Mouse (Mus musculus) heart, adult 11 months (tissue): ENCODE data around the gene Fam178b.
"Not testable (repeated sequence)": the region's sequence is repeated elsewhere in the genome, so short reads cannot be mapped to it uniquely, and the experiment has no call there.

Source experiments
- DNase-seq: peaks from one replicate; pipeline ENCODE4 v3.0.0; 2022

The Fam178b gene

DNA sequence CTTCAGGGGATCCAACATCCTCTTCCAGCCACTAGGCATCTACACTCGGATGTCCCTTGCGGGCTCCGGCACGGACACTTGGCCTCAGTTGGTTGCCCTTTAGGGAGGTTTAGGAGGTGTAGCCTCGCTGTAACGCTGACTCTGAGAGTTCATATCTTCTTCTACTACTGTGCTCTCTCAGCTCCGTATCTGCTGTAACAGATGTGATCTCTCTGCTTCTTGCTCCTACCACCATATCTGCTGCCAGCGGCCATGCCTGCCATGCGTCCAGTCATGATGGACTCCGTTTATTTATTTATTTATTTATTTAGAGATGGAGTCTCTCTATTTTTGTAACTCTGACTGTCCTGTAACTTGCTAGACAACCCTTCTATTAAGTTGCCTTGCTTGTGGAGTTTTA lies 11.7 kb downstream of the Fam178b start:
- DNase-seq: no peak

DNA sequence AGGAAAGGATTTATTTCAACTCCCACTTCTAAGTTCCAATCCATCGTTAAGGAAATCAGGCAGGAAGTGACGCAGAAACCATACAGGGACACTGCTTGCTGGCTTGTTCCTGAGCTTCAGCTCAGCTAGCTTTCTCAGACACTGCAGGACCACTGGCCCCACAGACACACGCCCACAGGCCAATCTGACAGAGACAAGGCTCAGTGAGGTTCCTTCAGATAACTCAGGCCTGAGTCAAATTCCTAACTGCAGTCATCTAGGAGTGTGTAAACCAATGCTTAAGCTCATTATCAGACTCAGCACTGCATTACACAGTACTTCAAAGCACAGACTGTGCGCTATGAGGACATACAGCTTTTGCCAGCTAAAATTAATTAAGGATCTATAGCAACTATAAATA lies 12.7 kb downstream of the Fam178b start:
- DNase-seq: no peak

DNA sequence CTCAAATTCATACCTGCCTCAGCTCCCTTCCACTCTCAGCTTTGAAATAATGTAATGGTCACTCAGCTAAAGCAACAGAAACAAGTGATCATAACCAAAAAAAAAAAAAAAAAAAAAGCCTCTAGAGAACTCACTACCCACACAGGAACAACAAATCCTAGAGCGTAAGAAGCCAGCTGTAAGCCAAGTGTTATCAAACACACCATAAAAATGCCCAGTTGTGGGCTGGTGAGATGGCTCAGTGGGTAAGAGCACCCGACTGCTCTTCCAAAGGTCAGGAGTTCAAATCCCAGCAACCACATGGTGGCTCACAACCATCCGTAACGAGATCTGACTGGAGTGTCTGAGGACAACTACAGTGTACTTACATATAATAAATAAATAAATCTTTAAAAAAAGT lies 15.0 kb downstream of the Fam178b start:
- DNase-seq: not testable (repeated sequence)

DNA sequence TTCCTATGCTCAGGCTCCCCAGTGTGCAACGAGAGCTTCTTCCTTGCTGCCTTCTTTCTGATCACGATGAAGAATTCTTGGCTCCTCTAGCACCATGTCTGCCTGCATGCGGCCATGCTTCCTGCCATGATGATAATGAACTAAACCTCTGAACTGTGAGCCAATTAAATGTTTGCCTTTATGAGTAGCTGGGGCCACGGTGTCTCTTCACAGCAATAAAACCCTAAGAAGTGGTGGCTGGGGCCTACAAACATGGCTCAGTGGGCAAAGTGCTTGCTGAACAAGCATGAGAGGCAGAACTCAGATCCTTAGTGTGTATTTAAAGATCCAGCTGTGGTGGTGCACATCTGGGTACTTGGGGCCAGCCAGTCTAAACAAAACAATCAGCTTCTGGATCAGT lies 17.0 kb downstream of the Fam178b start:
- DNase-seq: no peak

DNA sequence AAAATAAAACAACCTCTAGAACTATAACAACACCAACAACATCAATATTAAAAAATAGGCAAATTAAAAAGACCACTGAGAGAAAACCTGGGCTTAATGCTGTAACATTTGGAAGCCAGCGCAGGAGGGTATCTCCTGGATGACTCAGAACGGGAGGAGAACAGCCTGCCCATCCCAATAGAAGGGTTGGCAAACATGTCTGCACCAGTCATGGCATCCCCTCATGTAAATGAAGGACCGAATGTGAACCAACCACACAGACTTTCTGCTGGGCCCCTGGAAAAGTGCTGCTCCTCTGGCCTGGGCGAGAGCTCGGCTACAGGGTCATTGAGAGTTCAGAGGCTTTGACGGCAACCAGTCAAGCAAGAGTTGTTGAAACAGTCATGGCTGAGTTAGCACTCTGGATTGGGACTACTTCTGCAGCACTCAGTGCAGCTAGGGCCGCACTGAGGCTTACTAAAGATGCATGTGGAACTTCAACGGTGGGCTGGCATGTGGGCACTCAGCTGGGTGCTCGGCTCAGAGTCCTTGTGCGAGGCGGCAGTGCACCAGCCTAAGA lies 17.7 kb downstream of the Fam178b start:
- DNase-seq: no peak

DNA sequence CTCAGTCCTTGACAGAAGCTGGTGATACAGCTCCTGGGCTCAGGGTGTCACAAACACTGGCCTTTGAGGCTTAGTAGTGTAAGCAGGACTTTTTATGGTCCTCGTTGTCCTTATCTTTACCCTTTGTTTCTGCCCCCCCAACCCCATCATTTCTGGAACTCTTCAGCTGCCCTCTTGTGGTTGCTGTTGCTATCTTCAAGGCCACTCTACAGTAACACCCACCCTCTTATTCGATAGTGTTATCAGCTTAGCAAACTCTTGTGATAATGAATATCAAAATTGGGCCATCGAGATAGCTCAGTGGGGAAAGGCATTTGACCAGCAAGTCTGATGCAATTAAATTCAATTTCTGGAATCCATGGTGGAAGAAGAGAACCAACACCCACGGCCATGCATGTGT lies 18.5 kb downstream of the Fam178b start:
- no peak for DNase-seq

DNA sequence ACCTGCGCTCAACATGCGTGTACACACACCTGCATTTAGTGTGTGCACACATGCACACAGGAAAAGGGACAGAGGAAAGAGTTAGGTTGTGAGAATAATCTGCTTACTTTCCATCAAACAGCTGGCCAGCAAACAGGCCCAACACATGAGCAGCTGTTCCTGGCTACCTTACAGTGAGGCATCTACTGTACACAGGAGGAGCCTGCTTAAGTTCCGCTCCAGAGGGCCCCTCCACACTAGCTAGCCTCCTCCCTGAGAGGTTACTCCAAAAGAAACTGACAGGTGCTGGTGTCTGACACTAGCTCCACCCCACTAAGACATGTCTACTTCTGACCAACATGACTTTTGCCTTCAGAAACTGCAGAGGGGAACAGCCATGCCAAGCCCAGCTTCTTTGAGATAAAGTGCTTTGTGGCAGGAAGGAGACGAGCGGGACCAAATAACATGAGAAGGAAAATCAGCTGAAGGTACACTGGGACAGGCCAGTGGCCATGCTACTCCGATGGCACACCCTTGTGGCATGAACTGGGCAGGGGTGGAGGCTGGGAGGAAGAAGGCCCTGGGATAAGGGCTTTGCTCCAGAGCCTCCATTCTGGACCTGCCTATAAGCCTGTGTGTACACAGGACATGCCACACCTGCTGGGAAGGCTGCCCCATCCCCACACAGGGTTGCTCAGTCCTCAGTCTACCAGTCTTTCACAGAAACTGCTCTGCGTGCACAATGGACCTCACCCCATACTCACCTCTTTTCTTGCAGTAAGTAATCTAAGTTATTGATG lies 24.2 kb downstream of the Fam178b start:
- DNase-seq: no peak

DNA sequence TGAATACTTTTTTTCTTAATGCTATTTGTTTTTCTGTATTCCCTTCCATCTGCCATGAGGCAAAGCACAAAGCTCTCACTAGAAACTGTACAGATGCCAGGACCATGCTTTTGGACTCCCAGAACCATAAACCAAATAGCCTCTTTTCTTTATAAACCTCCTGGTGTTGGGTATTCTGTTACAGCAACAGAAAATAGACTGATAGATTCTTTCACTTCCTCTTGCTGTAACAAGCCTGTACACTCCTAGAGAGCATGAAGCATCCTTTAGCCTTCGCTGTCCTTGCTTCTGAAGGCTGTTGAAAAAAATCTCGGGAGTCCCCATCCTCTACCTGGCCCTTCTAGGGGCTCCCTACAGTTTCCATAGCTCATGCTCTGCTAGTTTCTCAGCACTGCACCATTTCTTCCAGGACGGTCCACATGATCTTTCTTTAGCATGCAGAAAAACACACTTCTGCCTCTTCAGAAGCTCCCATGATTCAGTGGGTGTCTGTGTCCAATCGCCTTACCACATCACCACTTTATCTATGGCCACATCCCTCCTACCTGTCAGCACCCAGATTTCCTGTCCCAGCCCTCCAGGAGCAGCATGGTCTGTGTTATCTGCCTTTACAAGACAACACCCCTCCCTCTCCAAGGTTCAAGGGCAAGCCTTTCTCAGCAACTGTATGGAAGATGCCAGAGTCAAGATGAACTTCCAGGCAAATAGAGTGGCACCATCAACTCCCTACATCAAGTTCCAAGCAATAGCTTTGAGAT lies 25.1 kb downstream of the Fam178b start:
- no peak for DNase-seq

DNA sequence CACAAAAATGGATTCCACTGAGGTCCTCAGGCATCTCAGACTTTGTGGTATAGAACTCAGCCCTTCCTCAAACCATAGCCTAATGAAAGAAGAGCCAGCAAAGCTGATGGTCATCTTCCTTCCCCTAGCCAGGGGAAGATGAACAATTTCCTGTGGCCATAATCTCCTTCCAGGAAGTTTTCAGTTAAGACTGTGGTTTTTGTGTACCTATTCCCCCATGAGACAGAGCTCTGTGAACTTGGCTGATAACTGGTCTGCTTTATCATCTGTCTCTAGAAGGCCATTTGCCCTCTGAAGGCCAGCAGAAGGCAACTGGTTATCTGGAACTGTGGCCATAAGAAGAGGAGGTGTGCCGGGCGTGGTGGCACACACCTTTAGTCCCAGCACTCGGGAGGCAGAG lies 26.8 kb downstream of the Fam178b start:
- no peak for DNase-seq

DNA sequence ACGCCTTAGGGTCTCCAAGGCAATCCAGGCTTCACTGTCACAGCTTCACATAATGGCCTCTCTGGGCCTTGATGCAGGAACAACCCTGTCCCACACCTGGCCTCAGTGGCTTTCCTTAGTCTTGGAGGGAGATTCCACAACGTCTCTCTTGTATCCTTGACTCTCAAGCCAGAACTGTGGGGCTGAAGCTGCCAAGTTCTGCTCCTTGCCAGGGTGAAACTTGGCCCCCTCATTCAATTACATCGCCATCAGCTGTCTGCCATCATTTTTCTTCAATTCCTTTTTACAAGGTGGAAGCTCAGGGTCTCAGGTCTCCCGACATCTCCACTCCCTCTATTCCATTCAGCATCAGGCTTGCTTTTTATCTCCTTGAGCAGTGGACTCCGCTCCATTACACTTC lies 27.9 kb downstream of the Fam178b start:
- no peak for DNase-seq

DNA sequence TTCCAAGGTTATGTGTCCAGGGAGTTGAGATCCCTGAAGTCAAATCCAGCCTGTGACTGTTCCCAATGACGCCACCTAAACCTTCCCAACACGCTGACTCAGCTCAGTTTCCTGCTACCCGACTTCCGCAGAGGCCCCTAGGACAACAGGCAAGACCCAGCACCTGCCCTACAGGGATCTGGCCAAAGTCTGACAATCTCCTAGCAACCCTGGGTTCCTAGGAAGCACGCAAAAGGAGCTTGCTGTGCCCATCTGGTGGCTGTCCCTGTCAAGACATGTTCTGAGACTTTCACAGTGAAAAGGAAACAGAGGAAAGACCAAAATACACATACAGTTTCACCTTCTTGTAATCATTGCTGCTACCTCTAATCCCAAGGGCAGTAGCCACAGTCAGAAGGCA lies 35.4 kb downstream of the Fam178b start:
- no peak for DNase-seq

DNA sequence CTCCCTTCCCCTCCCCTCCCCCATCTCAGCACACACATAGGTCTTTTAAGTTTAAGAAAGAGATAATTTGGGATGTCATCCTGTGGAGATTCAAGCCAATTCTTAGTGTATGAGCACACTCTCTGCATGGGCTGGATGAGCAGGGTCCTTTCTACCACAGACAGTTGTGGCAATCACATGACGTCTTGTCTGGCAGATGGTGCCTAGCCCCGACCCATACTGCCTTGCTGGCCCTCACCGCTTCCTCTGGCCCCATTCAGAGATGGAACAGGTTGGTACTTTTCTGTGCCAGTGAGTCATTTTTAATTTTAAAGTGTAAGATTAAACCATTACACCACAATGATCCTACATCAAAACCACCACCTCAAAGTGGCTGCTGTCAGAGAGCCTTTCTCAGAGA lies 36.7 kb downstream of the Fam178b start:
- DNase-seq: no peak

DNA sequence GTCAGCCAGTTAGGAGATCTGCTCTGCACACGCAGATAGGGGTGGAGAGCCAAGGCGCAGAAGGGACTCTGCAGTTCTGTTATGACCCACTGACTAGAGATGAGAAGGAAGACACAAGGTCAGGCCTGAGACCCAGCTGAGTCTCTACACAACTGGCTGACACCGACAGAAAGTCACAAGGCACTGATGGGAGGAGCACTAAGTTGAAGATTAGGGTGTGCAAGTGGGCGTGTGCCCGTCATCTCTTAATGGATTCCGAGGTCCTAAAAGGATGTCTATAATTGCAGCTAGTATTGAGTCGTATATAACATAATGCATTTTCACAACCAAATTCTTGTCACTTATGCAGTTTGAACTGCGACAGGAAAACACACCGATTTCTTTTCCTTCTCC lies 38.4 kb downstream of the Fam178b start:
- DNase-seq: no peak

DNA sequence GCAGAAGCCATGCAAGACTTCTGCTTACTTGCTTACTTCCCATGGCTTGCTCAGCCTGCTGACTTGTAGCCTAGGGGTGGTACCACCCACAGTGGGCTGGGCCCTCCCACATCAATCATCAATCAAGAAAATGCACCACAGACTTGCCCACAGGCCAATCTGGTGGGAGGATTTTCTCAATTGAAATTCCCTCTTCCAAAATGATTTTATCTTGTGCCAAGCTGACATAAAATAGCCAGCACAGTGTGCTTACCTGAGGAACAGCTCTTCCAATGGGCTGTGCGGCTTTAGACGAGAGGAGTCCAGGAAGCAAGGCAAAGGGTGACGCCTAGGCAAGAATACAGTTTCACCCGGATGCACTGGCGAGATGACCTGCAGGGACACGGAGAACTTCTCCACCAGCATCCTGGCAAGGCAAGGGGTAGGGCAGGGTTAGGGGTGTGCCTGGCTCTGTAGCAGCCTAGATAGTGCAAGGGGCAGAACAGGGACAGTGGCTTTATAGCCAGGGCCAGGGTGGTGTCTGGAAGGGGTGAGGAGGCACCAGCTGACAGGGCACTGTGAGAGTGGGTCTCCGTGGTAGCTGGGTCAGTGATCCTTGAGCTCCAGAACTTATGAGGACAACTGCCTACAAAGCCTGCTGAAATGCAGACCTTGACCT lies 38.9 kb downstream of the Fam178b start:
- DNase-seq: no peak

DNA sequence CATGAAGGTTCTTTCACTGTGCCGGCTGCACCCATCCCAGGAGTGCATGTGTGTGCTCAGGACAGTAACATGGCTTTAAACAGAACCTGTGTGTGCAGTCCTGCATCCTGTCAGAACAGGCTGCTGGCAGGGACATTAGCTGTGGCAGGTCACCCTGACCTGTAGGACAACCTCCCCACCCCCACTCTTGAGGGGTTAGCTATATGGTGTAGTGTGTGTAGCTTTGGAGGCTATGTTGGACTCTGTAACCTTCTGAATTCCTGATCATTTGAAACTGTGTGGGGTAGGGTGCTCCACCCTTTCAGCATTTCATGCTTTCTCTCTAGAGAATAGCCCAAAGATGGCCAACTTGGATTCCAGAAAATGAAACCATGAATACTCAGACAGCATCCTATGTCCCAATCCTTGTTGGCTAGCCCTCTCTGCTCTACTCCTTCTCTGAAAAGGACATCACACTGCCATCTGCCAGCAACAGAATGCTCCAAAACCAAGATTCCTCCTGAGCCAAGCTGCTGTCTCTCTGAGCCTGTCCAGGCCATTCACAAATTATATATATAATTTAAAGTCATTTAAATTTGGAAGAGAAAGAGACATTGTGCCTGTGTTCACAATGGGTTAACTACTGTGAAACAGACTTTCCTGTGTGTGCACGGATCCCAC lies 47.0 kb downstream of the Fam178b start:
- DNase-seq: no peak

DNA sequence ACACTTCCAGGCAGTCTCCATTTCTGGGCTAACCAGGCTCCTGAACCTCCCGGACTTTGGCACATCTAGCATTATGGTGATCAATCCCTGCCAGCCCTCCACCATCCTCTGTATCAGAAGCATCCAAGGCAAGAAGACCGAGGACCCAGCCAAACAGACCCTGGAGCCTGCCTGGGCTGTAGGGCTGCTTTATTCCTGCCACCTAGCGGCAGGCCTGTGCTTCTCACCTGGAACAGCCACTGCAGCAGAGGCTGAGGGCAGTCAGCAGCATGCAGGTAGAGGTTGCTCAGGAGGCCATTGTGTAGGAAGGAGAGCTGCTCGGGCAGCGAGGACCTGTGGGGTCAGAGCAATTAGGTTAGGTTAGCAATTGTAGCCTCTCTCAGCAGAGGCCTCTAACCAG lies 48.0 kb downstream of the Fam178b start:
- DNase-seq: peak; percentile 96

DNA sequence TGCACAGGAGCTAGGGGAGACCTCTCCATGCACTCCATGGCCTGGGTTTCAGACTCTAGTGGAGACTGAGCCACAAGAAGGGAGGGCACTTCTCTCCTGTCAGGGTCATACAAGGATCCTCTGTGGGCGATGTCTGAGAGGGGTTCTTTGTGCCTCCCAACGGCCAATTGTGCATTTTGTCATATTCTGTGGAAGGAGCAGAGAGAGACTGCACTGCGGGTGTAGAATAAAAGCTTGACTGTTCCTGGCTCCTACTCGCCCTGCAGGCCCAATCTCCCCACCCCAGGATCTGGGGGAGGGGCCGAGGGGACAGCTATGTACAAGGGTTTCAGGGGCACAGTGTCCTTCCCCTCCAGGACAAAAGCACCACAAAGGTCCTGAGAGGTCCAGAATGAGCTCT lies 49.1 kb downstream of the Fam178b start:
- DNase-seq: no peak

DNA sequence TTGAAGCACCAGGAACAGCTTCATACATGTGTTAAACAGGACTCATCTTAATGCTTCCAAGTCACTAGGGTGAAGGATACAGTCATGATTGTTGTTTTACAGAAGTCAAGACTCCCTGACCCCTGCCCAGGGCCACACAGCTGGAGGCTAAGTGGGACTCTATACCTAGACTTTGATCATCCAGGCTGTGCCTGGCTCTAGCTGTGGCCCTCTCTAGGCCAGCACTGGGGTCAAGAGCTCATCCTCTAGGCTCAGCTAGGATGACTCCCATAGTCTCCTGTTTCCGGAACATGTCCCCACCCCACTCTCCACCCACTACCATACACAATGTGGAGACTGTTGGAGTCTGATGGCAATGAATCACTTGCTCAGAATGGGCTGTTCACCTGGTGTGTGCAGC lies 50.1 kb downstream of the Fam178b start:
- peak; percentile 85 for DNase-seq

DNA sequence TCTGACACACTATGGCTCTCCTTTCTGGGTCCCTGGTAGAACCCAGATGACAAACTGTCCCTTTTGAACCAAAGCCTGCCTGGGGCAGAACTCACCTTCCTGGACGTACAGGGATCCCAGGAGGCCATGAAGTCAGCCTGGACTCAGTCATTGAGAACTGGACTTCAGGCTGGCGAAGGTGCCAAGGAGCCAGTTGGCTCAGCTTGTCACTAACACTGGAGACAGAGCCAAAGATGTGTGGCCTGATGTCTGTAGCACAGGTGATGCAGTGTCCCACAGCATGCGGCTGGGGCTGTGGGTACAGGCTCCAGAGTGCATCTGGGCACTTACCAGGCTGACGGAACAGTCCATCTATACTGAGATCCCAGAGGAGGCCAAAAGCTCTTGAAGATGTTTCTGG lies 50.9 kb downstream of the Fam178b start:
- peak; percentile 77 for DNase-seq

DNA sequence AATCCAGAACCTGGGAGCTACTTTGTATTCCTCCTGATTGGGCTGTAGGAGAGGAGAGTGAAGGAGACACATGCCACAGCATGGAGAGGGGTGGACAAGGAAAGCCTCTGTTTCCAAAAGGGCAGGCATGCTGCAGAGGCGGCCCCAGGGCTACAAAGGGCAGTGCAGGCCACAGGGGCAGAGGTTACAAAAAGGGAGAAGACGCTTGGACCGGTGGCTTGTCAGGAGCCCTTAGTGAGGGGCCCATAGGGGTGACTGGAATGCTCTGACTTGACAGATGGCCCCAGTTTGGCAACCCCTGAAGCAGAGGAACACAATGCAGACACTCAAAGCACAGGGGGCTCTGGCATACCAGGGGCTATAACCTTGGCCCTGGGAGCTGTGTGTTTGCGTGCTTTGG lies 51.6 kb downstream of the Fam178b start:
- DNase-seq: peak; percentile 88

DNA sequence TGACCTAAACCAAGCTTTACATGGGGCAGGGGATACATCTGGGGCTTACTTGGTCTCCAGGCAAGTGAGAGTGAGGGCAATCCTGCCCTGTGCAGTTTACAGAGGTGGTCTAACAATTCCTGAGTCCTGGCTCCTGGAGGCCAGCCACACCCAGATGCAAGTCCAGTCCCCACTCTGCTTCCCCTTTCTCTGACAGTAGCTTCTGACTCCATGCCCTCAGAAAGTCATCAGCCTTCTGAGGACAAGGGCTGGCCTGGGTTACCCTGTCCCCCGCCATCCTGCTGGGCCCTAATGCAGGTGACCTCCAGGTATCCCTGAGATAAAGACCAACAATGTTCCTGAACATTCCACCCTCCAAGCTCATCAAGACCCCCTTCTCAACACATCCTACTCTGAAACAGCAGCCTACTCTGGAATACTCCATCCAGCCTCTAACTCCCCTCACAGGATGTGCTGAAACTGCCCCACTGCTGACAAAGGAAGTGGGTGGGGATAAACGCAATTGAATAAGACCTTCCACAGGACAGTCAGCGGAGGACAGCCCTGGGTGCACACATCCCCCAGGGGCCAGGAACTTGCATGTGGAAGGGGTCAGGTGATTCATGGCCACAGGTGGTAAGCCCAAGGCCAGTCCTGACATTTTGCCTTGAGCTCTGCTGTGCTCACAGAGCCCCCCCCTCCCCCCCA lies 52.8 kb downstream of the Fam178b start:
- peak; percentile 84 for DNase-seq

DNA sequence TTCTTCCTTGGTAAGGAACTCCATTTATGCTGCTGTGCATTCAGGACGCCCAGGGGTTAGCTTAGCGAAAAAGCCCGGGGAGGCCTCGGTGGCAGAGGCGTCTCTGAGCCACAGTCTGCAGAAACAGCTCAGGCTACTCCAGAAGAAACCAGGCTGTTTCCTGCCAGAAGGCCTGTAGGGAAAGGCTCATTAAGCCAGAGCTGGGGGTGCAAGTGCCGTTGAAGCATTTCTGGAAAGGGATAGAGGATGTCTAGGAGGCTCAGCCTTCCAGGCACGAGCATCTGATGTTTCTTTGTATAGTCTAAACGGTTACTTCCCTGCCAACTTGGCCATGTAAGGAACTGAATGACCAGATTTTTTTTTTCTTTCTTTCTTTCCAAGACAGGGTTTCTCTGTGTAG lies 54.4 kb downstream of the Fam178b start:
- DNase-seq: no peak

DNA sequence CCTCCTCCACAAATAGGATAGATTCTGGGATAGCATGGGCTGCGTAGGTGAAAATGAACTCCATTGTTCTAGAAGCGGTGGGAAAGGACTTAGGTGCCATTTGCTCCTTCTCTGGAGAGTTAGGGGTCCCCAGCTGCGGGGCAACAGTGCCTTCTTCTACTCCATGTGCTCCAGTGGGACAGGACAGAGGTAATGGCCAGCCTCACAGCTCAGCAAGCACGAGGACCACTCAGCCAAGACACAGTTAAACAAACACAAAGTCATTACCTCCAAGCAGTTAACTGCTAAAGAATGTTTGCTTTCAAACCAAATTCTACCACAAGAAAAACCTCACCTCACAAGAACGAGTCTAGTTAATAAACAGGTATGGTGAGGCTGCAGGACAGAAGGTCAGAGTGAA lies 57.5 kb downstream of the Fam178b start:
- DNase-seq: no peak
